Mouse (Mus musculus): ENCODE measurements at regions not wholly inside any gene's neighbourhood (a gene's known extent, or its start where the extent isn't known, plus 50 kb on each side); places are given as distances from the start of the nearest gene placed in this dataset.
A peak's percentile ranks its signal among the peaks of the same experiment; 100 is the strongest.

- ATAC-seq (ENCODE audit: low FRiP score) (no peak), DNase-seq (ENCODE audit: low spot score, missing footprints) (no peak)
- Histone ChIP-seq H3K27me3 (ENCODE audit: control insufficient read depth, insufficient read depth, low read length) (no peaks in the 10 kb centered on the region), H3K4me1 (ENCODE audit: control insufficient read depth, insufficient read depth, low read length) (no peaks in the 10 kb centered on the region), H3K27ac (ENCODE audit: low read depth, low read length) (no peak overlapping the region), H3K9ac (ENCODE audit: low read length) (no peak overlapping the region), H3K36me3 (ENCODE audit: control insufficient read depth, insufficient read depth, low read length) (no peaks in the 10 kb centered on the region), H3K4me2 (no peak overlapping the region), H3K9me3 (ENCODE audit: control insufficient read depth, low read length) (no peaks in the 10 kb centered on the region), H3K4me3 (ENCODE audit: low read depth, low read length) (no peak overlapping the region)
- 84% methylated on average over 12 of the region's 12 CpGs for WGBS
These were observed 216.3 kb upstream of the Pdzrn3 start for GRCm38 (mm10) chr6:101593782-101594641.

GRCm38 (mm10) chr6:101585871-101586270, 208.2 kb upstream of the Pdzrn3 start:
- Histone ChIP-seq H3K4me2 (no peak overlapping the region), H3K9me3 (ENCODE audit: control insufficient read depth, low read length) (no peaks in the 10 kb centered on the region), H3K9ac (ENCODE audit: low read length) (no peak overlapping the region), H3K4me3 (ENCODE audit: low read depth, low read length) (no peak overlapping the region), H3K27me3 (ENCODE audit: control insufficient read depth, insufficient read depth, low read length) (no peaks in the 10 kb centered on the region), H3K27ac (ENCODE audit: low read depth, low read length) (no peak overlapping the region), H3K36me3 (ENCODE audit: control insufficient read depth, insufficient read depth, low read length) (no peaks in the 10 kb centered on the region), H3K4me1 (ENCODE audit: control insufficient read depth, insufficient read depth, low read length) (no peaks in the 10 kb centered on the region)
- no peak for ATAC-seq (ENCODE audit: low FRiP score)
- WGBS: 81% methylated on average over 16 of the region's 16 CpGs
- no peak for DNase-seq (ENCODE audit: low spot score, missing footprints)

GRCm38 (mm10) chr6:101580824-101581223, 203.1 kb upstream of the Pdzrn3 start:
- Histone ChIP-seq H3K36me3 (ENCODE audit: control insufficient read depth, insufficient read depth, low read length) (no peaks in the 10 kb centered on the region), H3K27me3 (ENCODE audit: control insufficient read depth, insufficient read depth, low read length) (no peaks in the 10 kb centered on the region), H3K9me3 (ENCODE audit: control insufficient read depth, low read length) (no peaks in the 10 kb centered on the region), H3K9ac (ENCODE audit: low read length) (no peak overlapping the region), H3K4me2 (no peak overlapping the region), H3K27ac (ENCODE audit: low read depth, low read length) (no peak overlapping the region), H3K4me3 (ENCODE audit: low read depth, low read length) (no peak overlapping the region), H3K4me1 (ENCODE audit: control insufficient read depth, insufficient read depth, low read length) (no peaks in the 10 kb centered on the region)
- WGBS: 81% methylated on average over 4 of the region's 4 CpGs
- ATAC-seq (ENCODE audit: low FRiP score) (no peak), DNase-seq (ENCODE audit: low spot score, missing footprints) (no peak)

GRCm38 (mm10) chr6:101556096-101556495, 178.4 kb upstream of the Pdzrn3 start:
- ATAC-seq (ENCODE audit: low FRiP score): no peak
- WGBS: 95% methylated on average over 1 of the region's 1 CpGs

DNA sequence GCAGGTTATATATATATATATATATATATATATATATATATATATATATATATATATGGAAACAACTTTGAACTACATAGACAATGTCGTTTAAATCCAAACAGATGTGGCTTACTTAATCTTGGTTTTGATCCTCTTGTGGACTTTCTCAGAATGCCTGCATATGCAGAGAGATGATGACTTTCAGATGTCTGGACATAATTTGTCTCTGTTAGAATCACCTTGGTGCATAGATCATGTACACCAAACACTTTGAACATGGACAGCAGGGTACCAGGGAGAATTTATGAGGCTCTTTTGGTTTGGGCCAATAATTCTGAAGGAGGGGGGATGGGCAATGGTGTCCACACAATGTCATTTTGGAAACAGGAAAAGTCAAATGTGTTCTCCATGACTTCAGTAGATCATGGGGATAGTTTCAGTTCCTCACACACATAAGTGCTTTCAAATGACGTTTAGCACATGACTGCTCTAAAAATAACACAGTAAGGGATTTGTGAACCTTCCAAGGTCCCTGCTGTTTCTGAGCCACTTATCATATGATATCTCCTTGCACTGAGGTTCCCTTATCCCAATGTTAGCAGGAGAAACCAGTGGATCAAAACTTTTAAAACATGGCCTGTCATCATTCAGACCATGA, 177.4 kb upstream of the Pdzrn3 start:
- ATAC-seq (ENCODE audit: low FRiP score) (no peak), DNase-seq (ENCODE audit: low spot score, missing footprints) (no peak)
- WGBS: 70% methylated on average over 2 of the region's 2 CpGs
- Histone ChIP-seq H3K27me3 (ENCODE audit: control insufficient read depth, insufficient read depth, low read length) (no peaks in the 10 kb centered on the region), H3K9ac (ENCODE audit: low read length) (no peak overlapping the region), H3K36me3 (ENCODE audit: control insufficient read depth, insufficient read depth, low read length) (no peaks in the 10 kb centered on the region), H3K4me2 (no peak overlapping the region), H3K9me3 (ENCODE audit: control insufficient read depth, low read length) (no peaks in the 10 kb centered on the region), H3K4me3 (ENCODE audit: low read depth, low read length) (no peak overlapping the region), H3K4me1 (ENCODE audit: control insufficient read depth, insufficient read depth, low read length) (peaks cover 12% of the 10 kb centered on the region; the same call in 1 of the 2 replicates), H3K27ac (ENCODE audit: low read depth, low read length) (no peak overlapping the region)

More at GRCm38 (mm10) chr6:101556096-101556495, 178.4 kb upstream of the Pdzrn3 start:
- DNase-seq (ENCODE audit: low spot score, missing footprints): no peak
- Histone ChIP-seq H3K4me2 (no peak overlapping the region), H3K4me1 (ENCODE audit: control insufficient read depth, insufficient read depth, low read length) (peaks cover 3% of the 10 kb centered on the region; the same call in 1 of the 2 replicates), H3K36me3 (ENCODE audit: control insufficient read depth, insufficient read depth, low read length) (no peaks in the 10 kb centered on the region), H3K27me3 (ENCODE audit: control insufficient read depth, insufficient read depth, low read length) (no peaks in the 10 kb centered on the region), H3K9ac (ENCODE audit: low read length) (no peak overlapping the region), H3K9me3 (ENCODE audit: control insufficient read depth, low read length) (no peaks in the 10 kb centered on the region), H3K27ac (ENCODE audit: low read depth, low read length) (no peak overlapping the region), H3K4me3 (ENCODE audit: low read depth, low read length) (no peak overlapping the region)

- Histone ChIP-seq H3K9ac (ENCODE audit: low read length) (no peak overlapping the region), H3K4me3 (ENCODE audit: low read depth, low read length) (no peak overlapping the region), H3K4me1 (ENCODE audit: control insufficient read depth, insufficient read depth, low read length) (peaks cover 12% of the 10 kb centered on the region; the same call in 1 of the 2 replicates), H3K27ac (ENCODE audit: low read depth, low read length) (no peak overlapping the region), H3K9me3 (ENCODE audit: control insufficient read depth, low read length) (no peaks in the 10 kb centered on the region), H3K36me3 (ENCODE audit: control insufficient read depth, insufficient read depth, low read length) (no peaks in the 10 kb centered on the region), H3K4me2 (no peak overlapping the region), H3K27me3 (ENCODE audit: control insufficient read depth, insufficient read depth, low read length) (no peaks in the 10 kb centered on the region)
- 19% methylated on average over 7 of the region's 7 CpGs for WGBS
- DNase-seq (ENCODE audit: low spot score, missing footprints) (peak; percentile 92), ATAC-seq (ENCODE audit: low FRiP score) (peak; percentile 93)
These were observed 173.0 kb upstream of the Pdzrn3 start for GRCm38 (mm10) chr6:101550501-101551268.

DNA sequence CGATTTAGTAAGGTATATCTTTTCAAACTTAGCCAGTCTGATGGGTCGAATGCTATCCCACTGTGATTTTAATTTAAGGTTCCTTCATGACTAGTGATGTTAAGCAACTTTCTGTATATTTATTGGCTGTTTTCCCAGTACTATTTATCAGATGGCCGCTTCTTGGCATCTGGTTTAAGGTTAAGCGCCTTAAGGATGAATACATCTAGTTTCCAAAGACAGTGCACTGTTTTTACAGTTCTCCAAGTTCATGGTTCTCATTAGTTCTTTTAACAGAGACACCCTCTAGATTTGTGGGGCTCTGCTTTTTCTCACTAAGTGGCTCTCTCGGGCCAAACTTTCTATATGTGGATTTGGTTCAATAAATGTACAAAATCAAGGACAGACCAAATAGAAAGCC, 159.9 kb upstream of the Pdzrn3 start:
- Histone ChIP-seq H3K36me3 (ENCODE audit: control insufficient read depth, insufficient read depth, low read length) (no peaks in the 10 kb centered on the region), H3K27ac (ENCODE audit: low read depth, low read length) (no peak overlapping the region), H3K4me3 (ENCODE audit: low read depth, low read length) (no peak overlapping the region), H3K9ac (ENCODE audit: low read length) (no peak overlapping the region), H3K4me1 (ENCODE audit: control insufficient read depth, insufficient read depth, low read length) (no peaks in the 10 kb centered on the region), H3K9me3 (ENCODE audit: control insufficient read depth, low read length) (no peaks in the 10 kb centered on the region), H3K4me2 (no peak overlapping the region), H3K27me3 (ENCODE audit: control insufficient read depth, insufficient read depth, low read length) (no peaks in the 10 kb centered on the region)
- ATAC-seq (ENCODE audit: low FRiP score): no peak
- no peak for DNase-seq (ENCODE audit: low spot score, missing footprints)
- WGBS: 90% methylated on average over 5 of the region's 5 CpGs

- ATAC-seq (ENCODE audit: low FRiP score): 0 out of 2 replicates have a peak, but pooled peaks have one; percentile 61
- Histone ChIP-seq H3K27me3 (ENCODE audit: control insufficient read depth, insufficient read depth, low read length) (no peaks in the 10 kb centered on the region), H3K36me3 (ENCODE audit: control insufficient read depth, insufficient read depth, low read length) (no peaks in the 10 kb centered on the region), H3K4me2 (no peak overlapping the region), H3K4me1 (ENCODE audit: control insufficient read depth, insufficient read depth, low read length) (no peaks in the 10 kb centered on the region), H3K27ac (ENCODE audit: low read depth, low read length) (no peak overlapping the region), H3K9ac (ENCODE audit: low read length) (no peak overlapping the region), H3K9me3 (ENCODE audit: control insufficient read depth, low read length) (no peaks in the 10 kb centered on the region), H3K4me3 (ENCODE audit: low read depth, low read length) (no peak overlapping the region)
- DNase-seq (ENCODE audit: low spot score, missing footprints): peak; percentile 86
- whole genome bisulfite sequencing: 54% methylated on average over 9 of the region's 9 CpGs
These were observed 156.7 kb upstream of the Pdzrn3 start for GRCm38 (mm10) chr6:101534214-101535052.

Measured in midbrain, embryonic 11.5 days (tissue).